Mouse (Mus musculus) layer of hippocampus, adult 11-12 months (tissue): ENCODE results near the gene Nedd4.
"Not testable (repeated sequence)": the region's sequence is repeated elsewhere in the genome, so short reads cannot be mapped to it uniquely, and the experiment has no call there.

Source experiments
- DNase-seq: peaks from one replicate; pipeline ENCODE4 v3.0.0; 2022; ENCODE audit warnings: low spot score

Gene Nedd4

GRCm38 (mm10) chr9:72661895-72662661 lies at the start of gene Nedd4:
Nedd4 (plus strand) TSS chr9:72662346.
- DNase-seq, result peak; percentile 93

- DNase-seq, result no peak
These were observed 48.3 kb upstream of the Nedd4 start for GRCm38 (mm10) chr9:72613884-72614283.

GRCm38 (mm10) chr9:72614786-72615480 lies 47.2 kb upstream of the Nedd4 start:
- DNase-seq, result no peak

- no peak for DNase-seq
These were observed 44.1 kb upstream of the Nedd4 start for GRCm38 (mm10) chr9:72618037-72618436.

GRCm38 (mm10) chr9:72623605-72624004 lies 38.5 kb upstream of the Nedd4 start:
- DNase-seq, result no peak

- DNase-seq, result no peak
These were observed 34.5 kb upstream of the Nedd4 start for GRCm38 (mm10) chr9:72627598-72627997.

- DNase-seq, result no peak
These were observed 33.6 kb upstream of the Nedd4 start for GRCm38 (mm10) chr9:72628591-72628990.

- no peak for DNase-seq
These were observed 29.9 kb upstream of the Nedd4 start for GRCm38 (mm10) chr9:72632198-72632597.

GRCm38 (mm10) chr9:72635134-72635533 lies 27.0 kb upstream of the Nedd4 start:
- no peak for DNase-seq

- DNase-seq, result no peak
These were observed 25.6 kb upstream of the Nedd4 start for GRCm38 (mm10) chr9:72636547-72636946.

- no peak for DNase-seq
These were observed 24.9 kb upstream of the Nedd4 start for GRCm38 (mm10) chr9:72637243-72637642.

- no peak for DNase-seq
These were observed 22.9 kb upstream of the Nedd4 start for GRCm38 (mm10) chr9:72638951-72639842.

GRCm38 (mm10) chr9:72639843-72640621 lies 22.1 kb upstream of the Nedd4 start:
- peak; percentile 63 for DNase-seq

- DNase-seq, result no peak
These were observed 21.5 kb upstream of the Nedd4 start for GRCm38 (mm10) chr9:72640642-72641041.

- DNase-seq, result no peak
These were observed 21.0 kb upstream of the Nedd4 start for GRCm38 (mm10) chr9:72641093-72641680.

- not testable (repeated sequence) for DNase-seq
These were observed 19.2 kb upstream of the Nedd4 start for GRCm38 (mm10) chr9:72642756-72643447.

GRCm38 (mm10) chr9:72643651-72644417 lies 18.3 kb upstream of the Nedd4 start:
- DNase-seq, result no peak

- DNase-seq, result no peak
These were observed 17.6 kb upstream of the Nedd4 start for GRCm38 (mm10) chr9:72644418-72645110.

GRCm38 (mm10) chr9:72649781-72650180 lies 12.4 kb upstream of the Nedd4 start:
- no peak for DNase-seq
